Mouse (Mus musculus): ENCODE data around the gene Rpl28. TPM values are rescaled to one million over a fixed set of nuclear protein-coding genes. Genes with fewer than 3 reads are reported as not detected.

Rpl28 gene
- polyA plus RNA-seq, 1 experiment from 2014 or later: 312 TPM

Other genes with a start within 250 kb of the Rpl28 start
- 8.1 and 10.0 TPM in 2 replicates for gene Syt5, start 245.3 kb upstream of the Rpl28 start, polyA plus RNA-seq (2014; fragmentation: Nextera tagmentation; extraction: Ambion mirVana)
- not detected in 2 replicates for gene Ptprh, start 188.8 kb upstream of the Rpl28 start, polyA plus RNA-seq (2014; fragmentation: Nextera tagmentation; extraction: Ambion mirVana)
- gene Tmem86b, start 161.5 kb upstream of the Rpl28 start, polyA plus RNA-seq (2014; fragmentation: Nextera tagmentation; extraction: Ambion mirVana): 1.4 and 1.6 TPM in 2 replicates
- 10.2 and 11.7 TPM in 2 replicates for gene Ppp6r1, start 133.9 kb upstream of the Rpl28 start, polyA plus RNA-seq (2014; fragmentation: Nextera tagmentation; extraction: Ambion mirVana)
- 84.8 and 94.2 TPM in 2 replicates for gene Hspbp1, start 107.8 kb upstream of the Rpl28 start, polyA plus RNA-seq (2014; fragmentation: Nextera tagmentation; extraction: Ambion mirVana)
- 2.3 and 4.0 TPM in 2 replicates for gene Brsk1, start 102.3 kb upstream of the Rpl28 start, polyA plus RNA-seq (2014; fragmentation: Nextera tagmentation; extraction: Ambion mirVana)
- gene Tmem150b, start 67.6 kb upstream of the Rpl28 start, polyA plus RNA-seq (2014; fragmentation: Nextera tagmentation; extraction: Ambion mirVana): 0.36 and 0.78 TPM in 2 replicates
- 59.2 and 59.4 TPM in 2 replicates for gene Kmt5c, start 52.8 kb upstream of the Rpl28 start, polyA plus RNA-seq (2014; fragmentation: Nextera tagmentation; extraction: Ambion mirVana)
- gene Cox6b2, start 39.8 kb upstream of the Rpl28 start, polyA plus RNA-seq (2014; fragmentation: Nextera tagmentation; extraction: Ambion mirVana): 72.0 and 85.2 TPM in 2 replicates
- gene Fam71e2, start 21.6 kb upstream of the Rpl28 start, polyA plus RNA-seq (2014; fragmentation: Nextera tagmentation; extraction: Ambion mirVana): not detected in 2 replicates
- 0.17 and 0.27 TPM in 2 replicates for gene Il11, start 10.0 kb upstream of the Rpl28 start, polyA plus RNA-seq (2014; fragmentation: Nextera tagmentation; extraction: Ambion mirVana)
- 0.55 TPM in 1 of 2 replicates, not detected in the other for gene Tmem190, start 9.9 kb upstream of the Rpl28 start, polyA plus RNA-seq (2014; fragmentation: Nextera tagmentation; extraction: Ambion mirVana)
- gene Tmem238, start 3.2 kb upstream of the Rpl28 start, polyA plus RNA-seq (2014; fragmentation: Nextera tagmentation; extraction: Ambion mirVana): 8.7 and 10.6 TPM in 2 replicates
- gene Ube2s, start 19.7 kb downstream of the Rpl28 start, polyA plus RNA-seq (2014; fragmentation: Nextera tagmentation; extraction: Ambion mirVana): 318 and 349 TPM in 2 replicates
- 0.70 and 1.0 TPM in 2 replicates for gene Shisa7, start 51.8 kb downstream of the Rpl28 start, polyA plus RNA-seq (2014; fragmentation: Nextera tagmentation; extraction: Ambion mirVana)
- gene Isoc2b, start 77.4 kb downstream of the Rpl28 start, polyA plus RNA-seq (2014; fragmentation: Nextera tagmentation; extraction: Ambion mirVana): 7.0 and 7.8 TPM in 2 replicates
- gene Isoc2a, start 84.3 kb downstream of the Rpl28 start, polyA plus RNA-seq (2014; fragmentation: Nextera tagmentation; extraction: Ambion mirVana): 0.94 and 0.98 TPM in 2 replicates
- not detected in 2 replicates for gene Gm36210, start 113.6 kb downstream of the Rpl28 start, polyA plus RNA-seq (2014; fragmentation: Nextera tagmentation; extraction: Ambion mirVana)
- gene Zfp628, start 122.3 kb downstream of the Rpl28 start, polyA plus RNA-seq (2014; fragmentation: Nextera tagmentation; extraction: Ambion mirVana): 4.3 and 4.5 TPM in 2 replicates
- gene Nat14, start 129.2 kb downstream of the Rpl28 start, polyA plus RNA-seq (2014; fragmentation: Nextera tagmentation; extraction: Ambion mirVana): 3.5 and 4.0 TPM in 2 replicates
- 3.3 and 3.9 TPM in 2 replicates for gene Ssc5d, start 132.9 kb downstream of the Rpl28 start, polyA plus RNA-seq (2014; fragmentation: Nextera tagmentation; extraction: Ambion mirVana)
- 0.55 and 1.4 TPM in 2 replicates for gene Sbk2, start 171.5 kb downstream of the Rpl28 start, polyA plus RNA-seq (2014; fragmentation: Nextera tagmentation; extraction: Ambion mirVana)
- 0.07 TPM in 1 of 2 replicates, not detected in the other for gene Sbk3, start 178.3 kb downstream of the Rpl28 start, polyA plus RNA-seq (2014; fragmentation: Nextera tagmentation; extraction: Ambion mirVana)
- gene Zfp579, start 203.3 kb downstream of the Rpl28 start, polyA plus RNA-seq (2014; fragmentation: Nextera tagmentation; extraction: Ambion mirVana): 39.5 and 48.8 TPM in 2 replicates
- gene Zfp524, start 221.5 kb downstream of the Rpl28 start, polyA plus RNA-seq (2014; fragmentation: Nextera tagmentation; extraction: Ambion mirVana): 14.1 and 18.0 TPM in 2 replicates
- gene Fiz1, start 221.8 kb downstream of the Rpl28 start, polyA plus RNA-seq (2014; fragmentation: Nextera tagmentation; extraction: Ambion mirVana): 33.0 and 35.7 TPM in 2 replicates
- gene Gm44973, start 222.6 kb downstream of the Rpl28 start, polyA plus RNA-seq (2014; fragmentation: Nextera tagmentation; extraction: Ambion mirVana): 1.2 and 3.3 TPM in 2 replicates
- 8.9 and 9.1 TPM in 2 replicates for gene Zfp865, start 227.5 kb downstream of the Rpl28 start, polyA plus RNA-seq (2014; fragmentation: Nextera tagmentation; extraction: Ambion mirVana)
- 22.4 and 25.0 TPM in 2 replicates for gene Ccdc106, start 227.7 kb downstream of the Rpl28 start, polyA plus RNA-seq (2014; fragmentation: Nextera tagmentation; extraction: Ambion mirVana)
- not detected in 2 replicates for gene 4632433K11Rik, start 241.2 kb downstream of the Rpl28 start, polyA plus RNA-seq (2014; fragmentation: Nextera tagmentation; extraction: Ambion mirVana)
- 4.6 and 6.2 TPM in 2 replicates for gene Zfp784, start 245.6 kb downstream of the Rpl28 start, polyA plus RNA-seq (2014; fragmentation: Nextera tagmentation; extraction: Ambion mirVana)

All from stomach, embryonic 14.5 days (tissue).